Mouse (Mus musculus): Measurements from ENCODE around the gene Fam180a. TPM values are rescaled to one million over a fixed set of nuclear protein-coding genes. Genes with fewer than 3 reads are reported as not detected.

The Fam180a gene
- total RNA-seq, 2 experiments from 2014 or later: 0.65 to 0.92 TPM

DNA sequence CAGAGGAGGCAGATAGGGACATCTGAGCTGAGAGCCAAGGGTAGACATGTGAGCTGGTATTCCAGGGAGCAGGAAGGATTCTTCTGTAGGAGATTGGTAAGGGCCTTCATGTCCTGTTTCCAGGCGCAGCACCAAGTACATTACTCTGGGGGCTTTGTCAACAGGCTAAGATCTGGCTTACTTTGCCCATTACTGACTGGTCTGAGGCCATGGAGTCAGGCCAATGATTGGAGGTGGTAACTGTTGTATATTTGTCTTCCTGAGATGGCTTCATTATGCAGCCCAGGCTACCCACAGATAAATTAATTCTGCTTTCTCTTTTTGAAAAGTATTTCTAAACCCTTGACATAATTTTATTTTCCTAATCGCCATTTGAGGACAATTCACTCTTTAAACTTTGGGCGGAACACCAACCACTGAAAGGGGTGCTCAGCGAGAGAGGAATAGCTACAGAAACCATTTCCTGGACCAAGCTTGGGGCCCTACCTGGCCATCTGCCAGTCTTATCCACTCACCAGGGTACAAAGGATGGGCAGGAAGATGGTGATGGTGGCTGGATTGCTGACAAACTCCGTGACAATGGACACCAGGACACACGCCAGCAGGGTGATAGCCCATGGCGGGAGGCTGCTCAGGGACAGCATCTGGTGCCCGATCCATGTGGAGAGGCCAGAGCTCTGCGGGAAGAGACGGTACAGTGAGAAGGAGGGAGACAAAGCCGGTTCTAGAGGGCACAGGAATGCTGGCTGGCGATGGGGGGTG is 54.7 kb downstream of the Fam180a start:
- DNase-seq: no peak
- intact Hi-C loops (cut with DNase I): no loop called here

DNA sequence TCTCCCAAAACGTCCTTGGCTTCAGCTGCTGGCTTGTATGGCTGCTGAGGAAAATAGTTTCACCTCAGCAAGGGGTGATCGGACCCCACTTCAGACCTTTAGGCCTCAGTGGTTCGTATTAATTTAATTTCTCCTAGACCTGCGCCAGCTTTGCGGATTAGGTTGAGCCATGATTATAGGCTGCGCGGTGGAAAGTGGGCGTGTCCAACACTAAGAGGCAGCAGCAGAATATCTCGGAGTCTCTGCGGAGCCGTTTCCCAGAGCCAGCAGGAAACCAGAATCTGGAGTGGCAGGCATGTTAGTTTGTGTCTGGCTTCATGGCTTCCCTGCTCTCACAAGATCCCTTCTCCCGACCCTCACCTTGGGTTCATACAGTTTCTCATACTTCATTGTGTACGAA is 56.3 kb downstream of the Fam180a start:
- DNase-seq: no peak
- intact Hi-C loops (cut with DNase I): no loop called here

DNA sequence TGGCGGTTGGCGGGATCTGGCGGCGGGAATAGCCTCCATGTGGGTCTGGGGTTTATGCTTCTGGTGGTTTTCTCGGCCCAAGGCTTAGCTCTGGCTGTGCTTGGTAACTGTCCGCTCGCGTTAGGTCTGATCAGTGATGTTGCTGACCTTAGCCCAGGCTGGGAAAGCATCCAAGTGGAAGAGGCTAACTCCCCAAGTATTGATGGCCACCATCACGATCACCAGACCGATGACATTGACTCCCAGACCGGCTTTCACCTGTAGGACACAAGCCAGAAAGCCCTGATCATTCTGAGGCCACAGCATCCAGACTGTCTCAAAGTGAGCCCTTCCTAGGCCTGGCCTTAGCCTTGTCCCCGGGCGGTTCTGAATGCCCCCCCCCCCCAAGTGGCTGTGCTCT is 57.2 kb downstream of the Fam180a start:
- no peak for DNase-seq
- intact Hi-C loops (cut with DNase I): no loop called here

- no peak for DNase-seq
- intact Hi-C loops (cut with DNase I): no loop called here
Measured at GRCm38 (mm10) chr6:35265580-35266278, 60.2 kb downstream of the Fam180a start.

Other genes with a start within 250 kb of the Fam180a start
- 10 to 100 TPM; 21.2 to 21.4 TPM for gene Cnot4, start 192.4 kb downstream of the Fam180a start, total RNA-seq (2021)
- 10 to 100 TPM; 13.3 to 14.5 TPM for gene Nup205, start 148.7 kb downstream of the Fam180a start, total RNA-seq (2021)
- under 1 TPM; 0.11 to 0.17 TPM for gene Slc13a4, start 18.0 kb downstream of the Fam180a start, total RNA-seq (2021)
- 10 to 100 TPM; 43.1 to 55.7 TPM for gene Mtpn, start 213.7 kb upstream of the Fam180a start, total RNA-seq (2021)